Mouse (Mus musculus) kidney, embryonic 14.5 days (tissue): ENCODE measurements at regions not wholly inside any gene's neighbourhood (a gene's known extent, or its start where the extent isn't known, plus 50 kb on each side); places are given as distances from the start of the nearest gene placed in this dataset.

Experiments used
- ATAC-seq: fragments of 200-750 bp; cut with Nextera tagmentation; 2 replicates; pipeline ENCODE4 v1.8.0; 2017; ENCODE audit warnings: moderate number of reproducible peaks, mild to moderate bottlenecking, moderate TSS enrichment, moderate library complexity; ENCODE audit not compliant: low FRiP score, low TSS enrichment
- H3K27ac ChIP-seq: fragments of 300-500 bp; sonication (generic); 2 replicates; pipeline ENCODE4 v1.5.1; 2014; ENCODE audit warnings: low read depth, mild to moderate bottlenecking, low read length, moderate library complexity, mixed read lengths
- H3K27me3 ChIP-seq: fragments of 300-500 bp; sonication (generic); 2 replicates; pipeline ENCODE4 v1.6.1; 2014; ENCODE audit warnings: mild to moderate bottlenecking, low read length; ENCODE audit not compliant: control insufficient read depth, insufficient read depth
- H3K36me3 ChIP-seq: fragments of 300-500 bp; sonication (generic); 2 replicates; pipeline ENCODE4 v1.6.1; 2014; ENCODE audit warnings: low read length, mixed read lengths; ENCODE audit not compliant: control insufficient read depth, insufficient read depth
- H3K4me1 ChIP-seq: fragments of 300-500 bp; sonication (generic); 2 replicates; pipeline ENCODE4 v1.6.1; 2014; ENCODE audit warnings: low read length, mixed read lengths; ENCODE audit not compliant: control insufficient read depth, insufficient read depth
- H3K4me2 ChIP-seq: fragments of 300-500 bp; sonication (generic); replicated peaks from 2 replicates; pipeline ENCODE4 v1.6.1; 2014; ENCODE audit warnings: low read depth, mild to moderate bottlenecking, low read length
- H3K4me3 ChIP-seq: fragments of 300-500 bp; sonication (generic); 2 replicates; pipeline ENCODE4 v1.5.1; 2014; ENCODE audit warnings: mild to moderate bottlenecking, low read length
- H3K9ac ChIP-seq: fragments of 300-500 bp; sonication (generic); 2 replicates; pipeline ENCODE4 v1.6.1; 2014; ENCODE audit warnings: low read depth, mild to moderate bottlenecking, low read length, moderate library complexity
- H3K9me3 ChIP-seq: fragments of 300-500 bp; sonication (generic); 2 replicates; pipeline ENCODE4 v1.6.1; 2016; ENCODE audit warnings: low read length; ENCODE audit not compliant: control insufficient read depth
- WGBS: fragments of 180-500 bp; shearing (Covaris S2); extraction: QIAGEN DNeasy Blood & Tissue Kit; methylation state at CpG from one replicate; pipeline ENCODE4 v1.1.7; 2014; 5-methylcytosine and 5-hydroxymethylcytosine counted together

DNA sequence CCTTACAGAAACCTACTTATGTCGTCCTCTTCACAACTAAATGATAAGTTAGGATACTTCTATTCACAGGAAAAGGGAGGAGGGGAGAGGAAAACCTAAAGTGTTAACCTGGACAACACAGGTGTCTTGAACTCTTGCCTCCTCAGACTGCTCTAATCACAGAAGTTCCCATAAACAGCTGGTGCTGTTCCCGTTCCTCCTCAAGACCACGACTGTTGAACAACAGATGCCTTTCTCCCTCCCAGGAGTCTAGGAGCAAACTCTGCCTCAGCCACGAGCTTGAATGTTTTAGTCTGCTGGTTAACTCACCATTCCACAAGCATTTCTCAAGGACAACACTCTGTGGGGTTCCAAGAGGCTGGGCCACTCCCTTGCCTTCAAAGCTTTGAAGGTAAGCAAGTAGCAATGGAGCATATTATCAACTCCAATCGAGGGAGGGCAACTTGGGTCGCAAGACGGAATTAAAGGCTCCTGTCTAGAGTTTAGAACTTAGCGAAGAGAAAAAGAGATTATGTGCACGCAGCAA, 186.6 kb upstream of the Bcl6 start:
- Histone ChIP-seq H3K9me3 (no peaks in the 10 kb centered on the region), H3K27me3 (no peaks in the 10 kb centered on the region), H3K4me3 (no peak overlapping the region), H3K27ac (no peak overlapping the region), H3K4me2 (no peak overlapping the region), H3K9ac (no peak overlapping the region), H3K36me3 (no peaks in the 10 kb centered on the region), H3K4me1 (no peaks in the 10 kb centered on the region)
- 69% methylated on average over 9 of the region's 9 CpGs for WGBS
- ATAC-seq: no peak

DNA sequence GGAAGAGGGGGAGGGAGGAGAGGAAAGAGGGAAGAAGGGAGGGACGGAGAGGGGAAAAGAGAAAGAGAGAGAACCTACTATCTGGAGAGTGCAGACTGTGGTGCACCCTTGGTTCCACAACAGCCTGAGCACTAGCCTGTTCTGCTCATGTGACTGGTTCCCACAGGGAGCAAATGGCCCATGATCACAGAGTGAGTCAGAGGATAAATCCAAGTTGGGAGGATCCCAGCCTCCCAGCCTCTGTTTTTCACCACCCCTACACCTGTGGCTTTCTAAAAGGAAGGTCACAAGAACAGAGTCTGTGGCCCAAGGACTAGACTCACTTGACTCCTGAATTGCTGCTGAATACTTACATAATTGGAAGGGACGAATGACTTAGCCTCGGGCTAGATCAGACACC, 185.9 kb upstream of the Bcl6 start:
- Histone ChIP-seq H3K27ac (no peak overlapping the region), H3K27me3 (no peaks in the 10 kb centered on the region), H3K9me3 (no peaks in the 10 kb centered on the region), H3K4me2 (no peak overlapping the region), H3K36me3 (no peaks in the 10 kb centered on the region), H3K4me3 (no peak overlapping the region), H3K9ac (no peak overlapping the region), H3K4me1 (no peaks in the 10 kb centered on the region)
- WGBS: 79% methylated on average over 3 of the region's 3 CpGs
- ATAC-seq: no peak

DNA sequence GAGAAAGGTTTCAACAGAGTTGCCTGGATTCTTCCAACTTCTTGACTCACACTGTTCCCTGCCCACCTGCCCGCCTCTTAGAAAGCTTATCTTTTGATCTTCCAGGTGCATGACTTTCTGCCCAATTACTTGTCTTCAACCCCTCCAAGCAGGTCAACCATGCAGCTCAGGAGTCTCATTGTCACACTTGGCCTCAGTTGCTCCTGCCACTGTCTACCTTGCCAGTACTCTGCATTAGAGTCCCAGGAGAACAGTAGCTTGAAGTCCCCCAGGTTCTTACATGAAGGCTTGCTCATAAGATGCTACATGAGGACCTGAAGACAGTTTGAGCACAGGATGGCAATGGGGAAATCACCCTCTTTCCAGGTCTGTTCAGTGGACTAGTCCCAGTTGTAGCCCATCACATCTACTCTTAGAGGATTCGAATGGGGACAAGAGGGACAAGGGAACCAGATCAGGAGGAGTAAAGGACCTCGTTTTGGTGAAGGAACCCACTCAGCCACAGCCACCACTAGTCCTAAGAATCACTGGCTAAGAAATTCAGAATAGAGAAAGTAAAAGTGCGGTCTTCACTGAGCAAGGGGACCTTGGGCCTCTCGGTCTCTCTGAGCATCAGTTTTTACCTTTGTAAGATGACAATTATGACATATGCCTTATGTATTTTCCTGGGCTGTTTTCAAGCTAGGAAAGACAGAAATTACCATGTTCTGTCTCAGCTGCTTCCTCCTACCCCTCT, 185.3 kb upstream of the Bcl6 start:
- ATAC-seq: no peak
- no peak overlapping the region for H3K9ac ChIP-seq
- no peaks in the 10 kb centered on the region for H3K4me1 ChIP-seq
- 73% methylated on average over 5 of the region's 5 CpGs for WGBS
- no peak overlapping the region for H3K27ac ChIP-seq
- no peak overlapping the region for H3K4me3 ChIP-seq
- H3K4me2 ChIP-seq: no peak overlapping the region
- no peaks in the 10 kb centered on the region for H3K9me3 ChIP-seq
- H3K36me3 ChIP-seq: no peaks in the 10 kb centered on the region
- no peaks in the 10 kb centered on the region for H3K27me3 ChIP-seq

DNA sequence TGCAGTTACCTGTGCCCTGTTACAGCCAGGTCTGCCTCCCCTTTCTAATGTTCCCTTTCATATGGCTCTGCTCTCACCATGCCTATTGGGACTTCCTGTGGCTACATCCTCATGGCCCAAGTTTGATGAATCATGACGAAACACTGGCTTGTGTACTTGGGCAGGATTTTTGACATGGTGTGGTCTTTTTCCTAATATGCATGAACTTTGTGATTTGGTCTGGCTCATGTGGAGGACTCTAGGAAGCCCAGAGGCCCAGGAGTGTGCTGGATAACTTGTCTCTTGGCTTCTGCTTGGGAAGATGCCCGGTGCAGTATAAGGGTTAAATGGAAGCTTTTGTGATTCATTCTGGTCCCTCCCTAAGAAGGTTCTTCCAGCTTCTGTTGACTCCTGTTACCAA, 184.0 kb upstream of the Bcl6 start:
- WGBS: 94% methylated on average over 2 of the region's 2 CpGs
- no peak for ATAC-seq
- no peak overlapping the region for H3K9ac ChIP-seq
- no peaks in the 10 kb centered on the region for H3K27me3 ChIP-seq
- no peak overlapping the region for H3K4me2 ChIP-seq
- no peaks in the 10 kb centered on the region for H3K36me3 ChIP-seq
- no peaks in the 10 kb centered on the region for H3K9me3 ChIP-seq
- H3K4me1 ChIP-seq: no peaks in the 10 kb centered on the region
- no peak overlapping the region for H3K4me3 ChIP-seq
- H3K27ac ChIP-seq: no peak overlapping the region

DNA sequence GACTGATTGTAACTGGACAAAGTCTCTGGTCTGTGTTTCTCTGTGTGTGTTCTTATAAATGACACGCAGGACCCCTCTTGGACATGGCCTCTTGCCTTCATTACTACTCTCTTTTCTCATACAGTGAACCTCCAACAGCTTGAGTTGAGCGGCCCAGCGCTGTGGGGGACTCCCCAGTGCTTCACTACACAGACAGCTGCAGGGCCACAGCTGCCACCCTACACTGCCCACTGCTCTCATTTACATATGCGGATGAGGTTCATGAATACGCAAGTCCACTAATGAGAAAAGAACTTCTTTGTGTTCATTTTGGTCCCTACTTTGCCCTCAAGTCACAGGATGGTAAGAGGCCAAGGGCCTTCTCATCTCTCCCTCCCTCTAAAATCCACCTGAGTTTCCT, 183.4 kb upstream of the Bcl6 start:
- WGBS: 86% methylated on average over 5 of the region's 5 CpGs
- ATAC-seq: no peak

DNA sequence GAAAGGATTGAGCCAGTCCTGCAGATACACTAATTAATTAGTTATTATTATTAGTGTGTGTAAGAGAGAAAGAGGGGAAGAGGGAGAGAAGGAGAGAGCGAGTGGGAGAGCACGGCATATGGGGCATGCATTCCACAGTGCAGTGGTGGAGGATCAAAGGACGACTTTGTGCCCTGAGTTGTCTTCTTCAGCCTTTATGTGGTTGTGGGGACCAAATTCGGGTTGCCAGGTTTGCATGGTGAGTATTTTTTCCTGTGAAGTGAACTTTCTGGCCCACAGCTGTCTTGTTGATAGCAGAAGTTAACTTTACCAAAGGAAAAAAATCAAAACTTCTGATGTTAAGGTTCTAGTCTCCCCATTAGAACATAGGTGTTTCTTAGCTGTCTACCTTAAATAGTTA, 182.5 kb upstream of the Bcl6 start:
- no peak for ATAC-seq
- no peak overlapping the region for H3K4me3 ChIP-seq
- no peak overlapping the region for H3K4me2 ChIP-seq
- H3K9me3 ChIP-seq: no peaks in the 10 kb centered on the region
- H3K9ac ChIP-seq: no peak overlapping the region
- 71% methylated on average over 4 of the region's 4 CpGs for WGBS
- no peak overlapping the region for H3K27ac ChIP-seq
- no peaks in the 10 kb centered on the region for H3K27me3 ChIP-seq
- no peaks in the 10 kb centered on the region for H3K4me1 ChIP-seq
- no peaks in the 10 kb centered on the region for H3K36me3 ChIP-seq

More for the DNA sequence above, 183.4 kb upstream of the Bcl6 start:
- H3K9ac ChIP-seq: no peak overlapping the region
- H3K4me2 ChIP-seq: no peak overlapping the region
- H3K36me3 ChIP-seq: no peaks in the 10 kb centered on the region
- H3K9me3 ChIP-seq: no peaks in the 10 kb centered on the region
- no peaks in the 10 kb centered on the region for H3K4me1 ChIP-seq
- H3K27me3 ChIP-seq: no peaks in the 10 kb centered on the region
- H3K4me3 ChIP-seq: no peak overlapping the region
- H3K27ac ChIP-seq: no peak overlapping the region

DNA sequence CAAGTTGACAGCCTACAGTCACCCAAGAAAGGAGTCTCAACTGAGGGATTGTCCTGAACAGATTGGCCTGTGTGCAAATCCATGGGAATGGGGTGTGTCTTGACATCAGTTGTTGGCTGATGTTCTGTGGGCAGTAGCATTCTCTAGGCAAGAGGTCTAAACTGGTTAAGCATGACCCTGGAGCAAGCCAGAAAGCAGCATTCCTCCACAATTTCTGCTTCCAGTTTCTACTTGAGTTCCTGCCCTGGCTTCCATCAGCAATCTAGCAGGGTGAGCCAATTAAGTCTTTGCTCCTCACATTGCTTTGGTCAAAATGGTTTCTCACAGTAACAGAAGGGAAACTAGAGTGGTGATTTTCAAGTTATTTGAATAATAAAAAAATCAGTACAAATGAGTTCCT, 177.8 kb upstream of the Bcl6 start:
- Histone ChIP-seq H3K4me3 (no peak overlapping the region), H3K27me3 (no peaks in the 10 kb centered on the region), H3K4me2 (no peak overlapping the region), H3K4me1 (peaks cover 6% of the 10 kb centered on the region), H3K27ac (no peak overlapping the region), H3K36me3 (no peaks in the 10 kb centered on the region), H3K9me3 (no peaks in the 10 kb centered on the region), H3K9ac (no peak overlapping the region)
- ATAC-seq: no peak

DNA sequence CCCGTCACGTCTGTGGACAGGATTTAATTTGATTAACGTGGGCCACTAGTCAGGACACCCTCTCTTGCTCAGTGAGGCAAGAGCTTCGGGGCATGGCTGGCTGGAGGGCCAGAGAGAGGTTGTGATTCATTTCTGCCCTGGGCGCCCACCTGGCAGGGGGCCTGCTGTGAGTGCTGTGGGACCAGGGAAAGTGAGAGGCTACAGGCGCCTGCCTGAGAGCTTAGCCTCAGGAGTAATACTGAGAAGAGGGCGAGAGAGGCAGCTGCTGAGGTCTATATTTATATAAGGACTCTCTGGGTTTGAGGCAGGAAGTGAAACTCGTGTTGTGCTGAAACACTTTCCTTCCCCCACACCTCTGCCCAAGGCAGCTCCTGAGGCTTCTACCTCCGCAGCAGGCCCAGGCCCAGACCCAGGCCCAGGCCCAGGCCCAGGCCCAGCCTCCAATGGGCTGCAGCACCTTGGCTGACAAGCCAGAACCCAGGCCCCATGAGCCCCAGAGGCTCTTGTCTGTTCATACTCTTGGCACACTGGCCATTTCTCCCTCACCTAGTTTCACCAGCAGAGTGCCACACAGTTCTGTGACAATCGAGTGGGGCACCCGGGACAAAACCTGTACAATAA, 176.9 kb upstream of the Bcl6 start:
- H3K27me3 ChIP-seq: no peaks in the 10 kb centered on the region
- no peaks in the 10 kb centered on the region for H3K36me3 ChIP-seq
- WGBS: 46% methylated on average over 11 of the region's 11 CpGs
- ATAC-seq: peak; percentile 69; the same call in 1 of the 2 replicates
- H3K9ac ChIP-seq: no peak overlapping the region
- no peaks in the 10 kb centered on the region for H3K9me3 ChIP-seq
- H3K27ac ChIP-seq: no peak overlapping the region
- no peak overlapping the region for H3K4me2 ChIP-seq
- peaks cover 6% of the 10 kb centered on the region for H3K4me1 ChIP-seq
- H3K4me3 ChIP-seq: no peak overlapping the region

DNA sequence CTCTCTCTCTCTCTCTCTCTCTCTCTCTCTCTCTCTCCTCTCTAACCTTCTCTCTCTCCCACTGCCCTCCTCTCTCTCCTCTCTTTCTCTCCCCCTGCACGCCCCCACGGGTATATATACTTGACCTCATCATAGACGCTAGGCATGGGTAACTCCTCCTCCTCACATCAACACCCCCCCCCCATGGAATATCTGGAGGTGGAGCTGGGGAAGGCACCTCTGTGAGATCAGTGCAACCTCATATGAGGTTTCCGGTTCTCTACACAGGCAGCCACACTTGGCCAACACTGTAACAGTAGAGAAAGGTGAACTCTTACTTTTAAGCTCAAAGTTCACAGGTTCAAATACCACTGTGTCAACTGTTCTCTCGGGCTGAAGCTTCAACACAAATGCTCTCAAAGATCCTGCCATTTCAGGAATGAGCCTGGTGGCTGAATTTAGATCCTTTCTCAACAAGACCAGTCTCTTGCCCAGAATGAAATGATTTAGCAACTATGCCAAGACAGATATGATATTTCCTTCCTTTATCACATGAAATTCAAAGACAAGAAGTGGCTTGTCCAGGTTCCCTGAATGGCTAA, 172.1 kb upstream of the Bcl6 start:
- Histone ChIP-seq H3K4me1 (peaks cover 5% of the 10 kb centered on the region), H3K4me2 (no peak overlapping the region), H3K27ac (no peak overlapping the region), H3K27me3 (no peaks in the 10 kb centered on the region), H3K9me3 (no peaks in the 10 kb centered on the region), H3K4me3 (no peak overlapping the region), H3K9ac (no peak overlapping the region), H3K36me3 (no peaks in the 10 kb centered on the region)
- WGBS: 71% methylated on average over 5 of the region's 5 CpGs
- ATAC-seq: no peak
